Mouse (Mus musculus): Measurements from ENCODE around the gene Olfr700. TPM values are rescaled to one million over a fixed set of nuclear protein-coding genes. Genes with fewer than 3 reads are reported as not detected.
A peak's percentile ranks its signal among the peaks of the same experiment; 100 is the strongest.
"Not testable (repeated sequence)": the region's sequence is repeated elsewhere in the genome, so short reads cannot be mapped to it uniquely, and the experiment has no call there.

The Olfr700 gene
- polyA plus RNA-seq, 1 experiment from 2014 or later, result not detected

GRCm38 (mm10) chr7:106788330-106788729 lies 20.3 kb downstream of the Olfr700 start:
- no peaks in the 10 kb centered on the region for H3K9me3 ChIP-seq (replicated peaks; ENCODE audit: low read length)
- H3K9ac ChIP-seq (ENCODE audit: low read depth, low read length), result no peak overlapping the region
- no peaks in the 10 kb centered on the region for H3K4me1 ChIP-seq (replicated peaks; ENCODE audit: insufficient read depth, low read length)
- no peaks in the 10 kb centered on the region for H3K27me3 ChIP-seq (ENCODE audit: insufficient read depth, low read length)
- H3K27ac ChIP-seq, result no peak overlapping the region
- H3K4me3 ChIP-seq (replicated peaks; ENCODE audit: low read depth, low read length), result no peak overlapping the region
- TF ChIP-seq CTCF (IDR thresholded peaks at IDR 0.05; ENCODE audit: low read depth), result no peak; the same call in 1 of the 2 replicates
- no peak overlapping the region for H3K4me2 ChIP-seq (ENCODE audit: low read length)
- ATAC-seq (replicated peaks; ENCODE audit: low FRiP score, low read depth), result no peak
- peak; percentile 1 for DNase-seq (ENCODE audit: low spot score)
- H3K36me3 ChIP-seq (ENCODE audit: insufficient read depth, low read length), result no peaks in the 10 kb centered on the region

GRCm38 (mm10) chr7:106761008-106761407 lies 47.6 kb downstream of the Olfr700 start:
- H3K9ac ChIP-seq (ENCODE audit: low read depth, low read length); H3K9me3 ChIP-seq (replicated peaks; ENCODE audit: low read length); H3K27ac ChIP-seq; H3K4me2 ChIP-seq (ENCODE audit: low read length); H3K4me1 ChIP-seq (replicated peaks; ENCODE audit: insufficient read depth, low read length); ATAC-seq (replicated peaks; ENCODE audit: low FRiP score, low read depth); H3K4me3 ChIP-seq (replicated peaks; ENCODE audit: low read depth, low read length); H3K27me3 ChIP-seq (ENCODE audit: insufficient read depth, low read length); DNase-seq (ENCODE audit: low spot score); H3K36me3 ChIP-seq (ENCODE audit: insufficient read depth, low read length): not testable (repeated sequence)
- 90% methylated on average over 2 of the region's 2 CpGs for WGBS

- no peak overlapping the region for H3K4me2 ChIP-seq (ENCODE audit: low read length)
- 93% methylated on average over 2 of the region's 2 CpGs for WGBS
These were observed 49.8 kb downstream of the Olfr700 start for GRCm38 (mm10) chr7:106758800-106759199.

More at GRCm38 (mm10) chr7:106758800-106759199, 49.8 kb downstream of the Olfr700 start:
- Histone ChIP-seq H3K9ac (ENCODE audit: low read depth, low read length) (no peak overlapping the region), H3K4me3 (replicated peaks; ENCODE audit: low read depth, low read length) (no peak overlapping the region), H3K9me3 (replicated peaks; ENCODE audit: low read length) (no peaks in the 10 kb centered on the region), H3K36me3 (ENCODE audit: insufficient read depth, low read length) (no peaks in the 10 kb centered on the region), H3K4me1 (replicated peaks; ENCODE audit: insufficient read depth, low read length) (no peaks in the 10 kb centered on the region), H3K27me3 (ENCODE audit: insufficient read depth, low read length) (no peaks in the 10 kb centered on the region), H3K27ac (no peak overlapping the region)
- ATAC-seq (replicated peaks; ENCODE audit: low FRiP score, low read depth) (no peak), DNase-seq (ENCODE audit: low spot score) (no peak)
- TF ChIP-seq CTCF (IDR thresholded peaks at IDR 0.05; ENCODE audit: low read depth), result no peak

Other genes with a start within 250 kb of the Olfr700 start
- not detected in 2 replicates for gene Olfr693, start 128.2 kb downstream of the Olfr700 start, polyA plus RNA-seq (2015; fragmentation: Nextera tagmentation; extraction: Ambion mirVana)
- gene Olfr694, start 117.0 kb downstream of the Olfr700 start, polyA plus RNA-seq (2015; fragmentation: Nextera tagmentation; extraction: Ambion mirVana), result not detected in 2 replicates
- gene Olfr695, start 92.4 kb downstream of the Olfr700 start, polyA plus RNA-seq (2015; fragmentation: Nextera tagmentation; extraction: Ambion mirVana), result not detected in 2 replicates
- gene Olfr697, start 66.4 kb downstream of the Olfr700 start, polyA plus RNA-seq (2015; fragmentation: Nextera tagmentation; extraction: Ambion mirVana), result not detected in 2 replicates
- gene Olfr698, start 53.4 kb downstream of the Olfr700 start, polyA plus RNA-seq (2015; fragmentation: Nextera tagmentation; extraction: Ambion mirVana), result not detected in 2 replicates
- not detected in 2 replicates for gene Olfr699, start 15.6 kb downstream of the Olfr700 start, polyA plus RNA-seq (2015; fragmentation: Nextera tagmentation; extraction: Ambion mirVana)
- not detected in 2 replicates for gene Olfr701, start 5.3 kb upstream of the Olfr700 start, polyA plus RNA-seq (2015; fragmentation: Nextera tagmentation; extraction: Ambion mirVana)
- gene Olfr702, start 25.1 kb upstream of the Olfr700 start, polyA plus RNA-seq (2015; fragmentation: Nextera tagmentation; extraction: Ambion mirVana), result not detected in 2 replicates
- not detected in 2 replicates for gene Olfr703, start 34.5 kb upstream of the Olfr700 start, polyA plus RNA-seq (2015; fragmentation: Nextera tagmentation; extraction: Ambion mirVana)
- gene Olfr704, start 54.4 kb upstream of the Olfr700 start, polyA plus RNA-seq (2015; fragmentation: Nextera tagmentation; extraction: Ambion mirVana), result not detected in 2 replicates
- not detected in 2 replicates for gene Olfr705, start 68.1 kb upstream of the Olfr700 start, polyA plus RNA-seq (2015; fragmentation: Nextera tagmentation; extraction: Ambion mirVana)
- not detected in 2 replicates for gene Olfr706, start 79.3 kb upstream of the Olfr700 start, polyA plus RNA-seq (2015; fragmentation: Nextera tagmentation; extraction: Ambion mirVana)
- not detected in 2 replicates for gene Olfr707, start 92.4 kb upstream of the Olfr700 start, polyA plus RNA-seq (2015; fragmentation: Nextera tagmentation; extraction: Ambion mirVana)
- gene Olfr1532-ps1, start 99.2 kb upstream of the Olfr700 start, polyA plus RNA-seq (2015; fragmentation: Nextera tagmentation; extraction: Ambion mirVana), result not detected in 2 replicates
- gene Olfr709-ps1, start 123.4 kb upstream of the Olfr700 start, polyA plus RNA-seq (2015; fragmentation: Nextera tagmentation; extraction: Ambion mirVana), result not detected in 2 replicates
- gene Olfr710, start 139.5 kb upstream of the Olfr700 start, polyA plus RNA-seq (2015; fragmentation: Nextera tagmentation; extraction: Ambion mirVana), result not detected in 2 replicates
- not detected in 2 replicates for gene Olfr6, start 155.1 kb upstream of the Olfr700 start, polyA plus RNA-seq (2015; fragmentation: Nextera tagmentation; extraction: Ambion mirVana)
- not detected in 2 replicates for gene Olfr711, start 166.6 kb upstream of the Olfr700 start, polyA plus RNA-seq (2015; fragmentation: Nextera tagmentation; extraction: Ambion mirVana)
- not detected in 2 replicates for gene Olfr2, start 197.2 kb upstream of the Olfr700 start, polyA plus RNA-seq (2015; fragmentation: Nextera tagmentation; extraction: Ambion mirVana)
- gene Olfr713, start 222.3 kb upstream of the Olfr700 start, polyA plus RNA-seq (2015; fragmentation: Nextera tagmentation; extraction: Ambion mirVana), result not detected in 2 replicates